ENCODE assay signal across 10 mouse cellular contexts in genomic region chr9:102183663-102184274, GRCm38 (mm10).
A peak's percentile ranks its signal among the peaks of the same experiment; 100 is the strongest.
DNase-seq lines count a peak whose midpoint lies in the region; ATAC-seq and TF ChIP-seq lines count a peak whose summit lies in the region.
"Had no signal": no experiment of that assay in that cellular context is flagged by ENCODE, and none has a peak within 500 bp of the region (broad histone marks: within the 10 kb centered on the region; RNA-seq: fewer than 3 reads in every experiment).

No protein-coding gene starts in this region.

- peaks cover 8% of the 10 kb centered on the region for H3K4me1 ChIP-seq in heart, embryonic 15.5 days (replicated peaks)
- H3K4me1 ChIP-seq in heart, adult 2 months (ENCODE audit: control insufficient read depth, insufficient read depth, low read length), result no peaks in the 10 kb centered on the region
- H3K4me1 ChIP-seq in neural tube, embryonic 14.5 days (ENCODE audit: control insufficient read depth, insufficient read depth, low read length), result no peaks in the 10 kb centered on the region
- H3K4me1 ChIP-seq in heart, embryonic 16.5 days (ENCODE audit: control insufficient read depth, insufficient read depth, low read length), result peaks cover 8% of the 10 kb centered on the region; the same call in 1 of the 2 replicates
- peaks cover 28% of the 10 kb centered on the region for H3K4me1 ChIP-seq in midbrain, embryonic 15.5 days
- H3K4me1 ChIP-seq in liver, embryonic 12.5 days, result no peaks in the 10 kb centered on the region

- peak overlapping the region; percentile 2; the same call in 1 of the 2 replicates for H3K4me3 ChIP-seq in heart, embryonic 15.5 days
- H3K4me3 ChIP-seq in heart, adult 2 months, result no peak overlapping the region
- no peak overlapping the region for H3K4me3 ChIP-seq in neural tube, embryonic 14.5 days (ENCODE audit: low read depth, low read length)
- H3K4me3 ChIP-seq in heart, embryonic 16.5 days (ENCODE audit: low read length), result peak overlapping the region; percentile 10; the same call in 1 of the 2 replicates
- no peak overlapping the region for H3K4me3 ChIP-seq in midbrain, embryonic 15.5 days
- no peak overlapping the region for H3K4me3 ChIP-seq in liver, embryonic 12.5 days

- ATAC-seq in heart, embryonic 15.5 days (replicated peaks; ENCODE audit: insufficient number of reproducible peaks, insufficient read depth, low FRiP score, low read depth), result no peak
- ATAC-seq in neural tube, embryonic 14.5 days (ENCODE audit: low read depth), result no peak
- ATAC-seq in heart, embryonic 16.5 days (replicated peaks; ENCODE audit: extremely low read depth, insufficient read depth, low FRiP score), result no peak
- no peak for ATAC-seq in midbrain, embryonic 15.5 days (replicated peaks)
- no peak for ATAC-seq in liver, embryonic 12.5 days

- TF ChIP-seq POLR2A in heart, adult 2 months (IDR thresholded peaks at IDR 0.05; ENCODE audit: insufficient read depth, low read depth, low read length), result no peak

- H3K4me2 ChIP-seq in heart, embryonic 15.5 days, result peak overlapping the region; percentile 45
- H3K4me2 ChIP-seq in neural tube, embryonic 14.5 days (ENCODE audit: low read depth, low read length), result no peak overlapping the region
- H3K4me2 ChIP-seq in heart, embryonic 16.5 days (ENCODE audit: low read depth, low read length), result peak overlapping the region; percentile 54
- H3K4me2 ChIP-seq in midbrain, embryonic 15.5 days, result no peak overlapping the region
- no peak overlapping the region for H3K4me2 ChIP-seq in liver, embryonic 12.5 days

- H3K27ac ChIP-seq in heart, embryonic 15.5 days, result no peak overlapping the region
- no peak overlapping the region for H3K27ac ChIP-seq in heart, adult 2 months
- 0 out of 2 replicates have a peak overlapping the region, but pooled peaks have one; percentile 16 for H3K27ac ChIP-seq in neural tube, embryonic 14.5 days (ENCODE audit: low read depth, low read length)
- H3K27ac ChIP-seq in heart, embryonic 16.5 days (ENCODE audit: low read length), result no peak overlapping the region
- H3K27ac ChIP-seq in midbrain, embryonic 15.5 days, result peak overlapping the region; percentile 53
- no peak overlapping the region for H3K27ac ChIP-seq in liver, embryonic 12.5 days
- H3K27ac ChIP-seq: kidney, postnatal 0 days had no signal

- H3K36me3 ChIP-seq in heart, embryonic 15.5 days, result no peaks in the 10 kb centered on the region
- H3K36me3 ChIP-seq in heart, adult 2 months (ENCODE audit: control insufficient read depth, insufficient read depth, low read length), result no peaks in the 10 kb centered on the region
- no peaks in the 10 kb centered on the region for H3K36me3 ChIP-seq in neural tube, embryonic 14.5 days (ENCODE audit: control insufficient read depth, insufficient read depth, low read length)
- H3K36me3 ChIP-seq in heart, embryonic 16.5 days (ENCODE audit: control insufficient read depth, insufficient read depth), result no peaks in the 10 kb centered on the region
- H3K36me3 ChIP-seq in midbrain, embryonic 15.5 days (replicated peaks), result no peaks in the 10 kb centered on the region
- no peaks in the 10 kb centered on the region for H3K36me3 ChIP-seq in liver, embryonic 12.5 days

- H3K9me3 ChIP-seq in heart, embryonic 15.5 days (replicated peaks), result no peaks in the 10 kb centered on the region
- H3K9me3 ChIP-seq in neural tube, embryonic 14.5 days (ENCODE audit: control insufficient read depth, low read length), result no peaks in the 10 kb centered on the region
- H3K9me3 ChIP-seq in heart, embryonic 16.5 days (replicated peaks; ENCODE audit: control insufficient read depth, low read length), result no peaks in the 10 kb centered on the region
- no peaks in the 10 kb centered on the region for H3K9me3 ChIP-seq in midbrain, embryonic 15.5 days
- no peaks in the 10 kb centered on the region for H3K9me3 ChIP-seq in liver, embryonic 12.5 days (replicated peaks)

- TF ChIP-seq CTCF in heart, adult 2 months (IDR thresholded peaks at IDR 0.05), result no peak

- no peak for TF ChIP-seq EP300 in heart, adult 2 months (IDR thresholded peaks at IDR 0.05; ENCODE audit: insufficient read depth, low read depth, low read length)

- H3K27me3 ChIP-seq in heart, embryonic 15.5 days, result peaks cover 14% of the 10 kb centered on the region; the same call in 1 of the 2 replicates
- no peaks in the 10 kb centered on the region for H3K27me3 ChIP-seq in heart, adult 2 months (ENCODE audit: control insufficient read depth, insufficient read depth, low read length)
- peaks cover 4% of the 10 kb centered on the region; the same call in 1 of the 2 replicates for H3K27me3 ChIP-seq in neural tube, embryonic 14.5 days (ENCODE audit: control insufficient read depth, insufficient read depth, low read length)
- peaks cover 6% of the 10 kb centered on the region for H3K27me3 ChIP-seq in heart, embryonic 16.5 days (ENCODE audit: control insufficient read depth, insufficient read depth, low read length)
- no peaks in the 10 kb centered on the region for H3K27me3 ChIP-seq in midbrain, embryonic 15.5 days (replicated peaks)
- H3K27me3 ChIP-seq in liver, embryonic 12.5 days (replicated peaks), result no peaks in the 10 kb centered on the region

- WGBS in heart, embryonic 15.5 days, result 44% methylated on average over 22 of the region's 22 CpGs
- WGBS in heart, adult 2 months, result 44% methylated on average over 22 of the region's 22 CpGs
- 60% methylated on average over 22 of the region's 22 CpGs for WGBS in neural tube, embryonic 14.5 days
- WGBS in heart, embryonic 16.5 days, result 42% methylated on average over 22 of the region's 22 CpGs
- 66% methylated on average over 22 of the region's 22 CpGs for WGBS in midbrain, embryonic 15.5 days
- WGBS in liver, embryonic 12.5 days (ENCODE audit: insufficient replicate concordance), result 69% methylated on average over 22 of the region's 22 CpGs

- intact Hi-C loops in heart, adult 2 months (cut with DNase I), result no loop called here

- no peak overlapping the region for H3K9ac ChIP-seq in heart, embryonic 15.5 days
- no peak overlapping the region for H3K9ac ChIP-seq in heart, adult 2 months (ENCODE audit: low read depth, low read length)
- no peak overlapping the region for H3K9ac ChIP-seq in neural tube, embryonic 14.5 days (replicated peaks; ENCODE audit: low read depth, low read length)
- no peak overlapping the region for H3K9ac ChIP-seq in heart, embryonic 16.5 days (ENCODE audit: low read length)
- H3K9ac ChIP-seq in midbrain, embryonic 15.5 days, result no peak overlapping the region
- H3K9ac ChIP-seq in liver, embryonic 12.5 days, result no peak overlapping the region

- H3K79me2 ChIP-seq in heart, adult 2 months (replicated peaks; ENCODE audit: control insufficient read depth, insufficient read depth, low read length), result no peaks in the 10 kb centered on the region

- DNase-seq in heart, adult 2 months, result no peak
- DNase-seq in neural tube, embryonic 10.5 days (ENCODE audit: extremely low spot score, low spot score), result no peak
- DNase-seq in spleen, adult 12 weeks (ENCODE audit: low spot score), result no peak
- DNase-seq: liver had no signal

Comparison
In these comparisons a context has a peak if more than half of its experiments do, and no peak if none do; other contexts are left out.
1. H3K4me3 ChIP-seq: peak in heart, embryonic 15.5 days (single experiment) and heart, embryonic 16.5 days (single experiment); none in heart, adult 2 months (single experiment), neural tube, embryonic 14.5 days (single experiment), midbrain, embryonic 15.5 days (single experiment) and liver, embryonic 12.5 days (single experiment).
2. H3K27ac ChIP-seq: peak in neural tube, embryonic 14.5 days (single experiment) and midbrain, embryonic 15.5 days (single experiment); none in heart, embryonic 15.5 days (single experiment), heart, adult 2 months (single experiment), heart, embryonic 16.5 days (single experiment) and liver, embryonic 12.5 days (single experiment).
3. H3K4me2 ChIP-seq: peak in heart, embryonic 15.5 days (single experiment) and heart, embryonic 16.5 days (single experiment); none in neural tube, embryonic 14.5 days (single experiment), midbrain, embryonic 15.5 days (single experiment) and liver, embryonic 12.5 days (single experiment).